17 mouse cellular contexts compared by ENCODE assay signal in genomic region chr8:48095378-48095777, GRCm38 (mm10). TPM values are rescaled to one million over a fixed set of nuclear protein-coding genes. Genes with fewer than 3 reads are reported as not detected.
"Had no signal": no experiment of that assay in that cellular context is flagged by ENCODE, and none has a peak within 500 bp of the region (broad histone marks: within the 10 kb centered on the region; RNA-seq: fewer than 3 reads in every experiment).

No protein-coding gene starts in this region.

- H3K9ac ChIP-seq: neural tube, embryonic 13.5 days; neural tube, embryonic 15.5 days; stomach, embryonic 15.5 days had no signal

- H3K4me2 ChIP-seq: neural tube, embryonic 13.5 days; neural tube, embryonic 15.5 days; stomach, embryonic 15.5 days had no signal

- H3K27ac ChIP-seq: neural tube, embryonic 13.5 days; neural tube, embryonic 15.5 days; stomach, embryonic 15.5 days; stomach, postnatal 0 days had no signal

- H3K27me3 ChIP-seq: stomach, embryonic 15.5 days had no signal

- H3K36me3 ChIP-seq: neural tube, embryonic 13.5 days; neural tube, embryonic 15.5 days; stomach, embryonic 15.5 days had no signal

- H3K4me3 ChIP-seq: neural tube, embryonic 13.5 days; neural tube, embryonic 15.5 days; stomach, embryonic 15.5 days had no signal

- DNase-seq: retina, postnatal 1 day; right cerebral cortex, adult 18-20 months; right cerebral cortex, postnatal 14 days; right cerebral cortex, postnatal 25 days; right cerebral cortex, postnatal 4 days; spleen, adult 18-20 months; thymus, adult 18-20 months; thymus, adult 2 months; thymus, postnatal 14 days; thymus, postnatal 25 days; thymus, postnatal 36 days; thymus, postnatal 4 days had no signal

- H3K9me3 ChIP-seq: neural tube, embryonic 13.5 days; neural tube, embryonic 15.5 days; stomach, embryonic 15.5 days had no signal

RNA-seq across cellular contexts. Expression of gene Dctd, which starts 3.5 kb away (rescaled TPM):
- total RNA-seq: neutrophil, adult 5-6 weeks had no signal
